Mouse (Mus musculus) megakaryocyte, embryonic 14.5 days (primary cell): ENCODE measurements at regions not wholly inside any gene's neighbourhood (a gene's known extent, or its start where the extent isn't known, plus 50 kb on each side); places are given as distances from the start of the nearest gene placed in this dataset.

ENCODE experiments used
- FLI1 ChIP-seq: IDR thresholded peaks from 2 replicates; pipeline ENCODE4 v1.6.1; 2012; ENCODE audit warnings: low read length, inconsistent platforms, mixed read lengths
- GATA1 ChIP-seq: IDR thresholded peaks from 3 replicates; pipeline ENCODE4 v1.6.1; 2012; ENCODE audit warnings: mixed read lengths, low read length, inconsistent platforms, borderline replicate concordance

DNA sequence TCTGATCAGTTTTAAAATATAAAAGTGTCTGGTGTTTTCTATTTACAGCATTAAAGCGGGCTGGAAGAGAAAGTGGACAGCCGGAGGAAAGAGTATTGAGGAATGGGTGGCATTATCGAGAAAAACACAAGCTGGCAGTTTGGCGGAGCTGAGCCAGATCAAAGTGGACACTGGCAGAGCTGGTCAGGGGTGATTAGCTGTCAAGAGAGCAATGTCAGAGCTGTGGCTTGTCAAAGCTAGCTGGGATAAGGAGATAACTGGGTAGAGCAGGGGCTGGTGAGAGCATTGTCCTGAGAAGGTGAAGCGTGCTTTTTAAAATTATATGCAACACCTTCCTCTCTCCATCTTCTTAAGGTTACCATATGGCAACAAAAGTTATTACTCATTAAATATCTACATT lies 3303.9 kb upstream of the Gm7489 start:
- no peak for TF ChIP-seq GATA1
- TF ChIP-seq FLI1, result no peak
